Mouse (Mus musculus) cerebellum, postnatal 4 days (tissue): ENCODE measurements around the gene Gm867.

Experiments
- DNase-seq, 2 experiments: peaks; one replicate each; pipeline ENCODE4 v3.0.0; 2022; ENCODE audit warnings: low spot score in 2 of 2, mixed read lengths in 1 of 2

Gm867 gene

GRCm38 (mm10) chr10:75897373-75897772, 43.1 kb downstream of the Gm867 start:
- DNase-seq: peak; percentile 66 to 79

- DNase-seq: no peak
These were observed 44.3 kb downstream of the Gm867 start for GRCm38 (mm10) chr10:75896208-75896607.

- no peak for DNase-seq
These were observed 44.7 kb downstream of the Gm867 start for GRCm38 (mm10) chr10:75895730-75896129.

- no peak for DNase-seq
These were observed 45.9 kb downstream of the Gm867 start for GRCm38 (mm10) chr10:75894601-75895000.

GRCm38 (mm10) chr10:75893089-75893750, 47.3 kb downstream of the Gm867 start, which contains the start of gene Derl3:
TSS of gene Derl3 (plus strand) at chr10:75893413.
- peak; percentile 90 to 91 for DNase-seq

- no peak for DNase-seq
These were observed 50.9 kb downstream of the Gm867 start for GRCm38 (mm10) chr10:75889406-75890153.
